Mouse (Mus musculus) left cerebral cortex, adult 18-20 months (tissue): ENCODE results near the gene Pitpnm1. TPM values are rescaled to one million over a fixed set of nuclear protein-coding genes. Genes with fewer than 3 reads are reported as not detected.

Experiments used
- DNase-seq, 2 experiments: peaks; one replicate each; pipeline ENCODE4 v3.0.0; 2021 to 2022; ENCODE audit warnings: low spot score in 2 of 2, mixed read lengths in 1 of 2
- total RNA-seq, 2 experiments: library from RNA; stranded (reverse); gene quantifications; 2 replicates each; pipeline ENCODE4 v1.2.3; 2021

Pitpnm1 gene
- total RNA-seq, 2 experiments from 2014 or later: 210 to 214 TPM

DNA sequence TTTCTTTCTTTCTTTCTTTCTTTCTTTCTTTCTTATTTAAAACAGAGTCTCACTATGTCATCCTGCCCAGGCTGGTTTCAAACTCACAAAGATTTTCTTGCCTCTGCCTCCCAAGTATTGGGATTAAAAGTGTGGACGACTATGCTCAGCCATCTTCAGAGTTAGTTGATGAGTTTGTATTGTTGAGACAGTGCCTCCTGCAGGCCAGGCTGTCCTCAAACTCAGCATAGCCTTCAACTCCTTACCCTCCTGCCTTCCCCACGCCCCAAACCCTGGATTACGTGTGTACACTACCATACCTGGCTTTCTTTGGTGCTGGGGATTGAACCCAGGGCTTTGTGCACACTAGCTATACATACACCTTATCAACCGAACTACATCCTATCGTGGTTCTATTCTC lies 36.7 kb downstream of the Pitpnm1 start:
- DNase-seq: no peak

GRCm38 (mm10) chr19:4137913-4138312 lies 38.1 kb downstream of the Pitpnm1 start:
- DNase-seq: no peak

- DNase-seq: no peak
Observed at GRCm38 (mm10) chr19:4139446-4139845, 39.6 kb downstream of the Pitpnm1 start, which contains the start of gene Gpr152. Gene Gpr152, plus strand, starts transcription at chr19:4139787.

- DNase-seq: no peak
Observed at GRCm38 (mm10) chr19:4140147-4140546, 40.3 kb downstream of the Pitpnm1 start.

DNA sequence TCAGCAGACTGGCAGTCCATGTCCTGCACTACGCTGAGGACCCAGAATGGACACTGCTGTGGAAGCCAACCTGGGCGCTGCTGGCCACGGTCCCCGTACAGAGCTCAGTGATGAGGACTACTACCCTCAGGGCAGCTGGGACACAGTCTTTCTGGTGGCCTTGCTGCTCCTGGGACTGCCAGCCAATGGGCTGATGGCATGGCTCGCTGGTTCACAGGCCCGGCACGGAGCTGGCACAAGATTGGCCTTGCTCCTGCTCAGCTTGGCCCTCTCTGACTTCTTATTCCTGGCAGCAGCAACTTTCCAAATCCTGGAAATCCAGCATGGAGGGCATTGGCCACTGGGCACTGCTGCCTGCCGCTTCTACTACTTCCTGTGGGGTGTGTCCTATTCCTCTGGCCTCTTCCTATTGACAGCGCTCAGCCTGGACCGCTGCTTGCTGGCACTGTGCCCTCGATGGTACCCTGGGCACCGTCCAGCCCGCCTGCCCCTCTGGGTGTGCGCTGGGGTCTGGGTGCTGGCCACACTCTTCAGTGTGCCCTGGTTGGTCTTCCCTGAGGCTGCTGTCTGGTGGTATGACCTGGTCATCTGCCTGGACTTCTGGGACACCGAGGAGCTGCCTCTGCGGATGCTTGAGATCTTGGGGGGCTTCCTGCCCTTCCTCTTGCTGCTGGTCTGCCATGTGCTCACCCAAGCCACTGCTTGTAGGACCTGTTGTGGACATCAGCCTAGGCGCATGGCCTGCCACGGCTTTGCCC lies 42.8 kb downstream of the Pitpnm1 start:
- DNase-seq: no peak

- DNase-seq: no peak
Observed at GRCm38 (mm10) chr19:4143759-4144268, 44.0 kb downstream of the Pitpnm1 start, which contains the start of gene Cabp4. Gene Cabp4, minus strand, starts transcription at chr19:4144033.

- DNase-seq: no peak
Observed at GRCm38 (mm10) chr19:4144550-4145498, 45.0 kb downstream of the Pitpnm1 start.

GRCm38 (mm10) chr19:4145936-4146335 lies 46.1 kb downstream of the Pitpnm1 start:
- no peak for DNase-seq

- DNase-seq: no peak
Observed at GRCm38 (mm10) chr19:4146366-4147021, 46.7 kb downstream of the Pitpnm1 start.

GRCm38 (mm10) chr19:4147022-4147405 lies 47.2 kb downstream of the Pitpnm1 start:
- DNase-seq: no peak

DNA sequence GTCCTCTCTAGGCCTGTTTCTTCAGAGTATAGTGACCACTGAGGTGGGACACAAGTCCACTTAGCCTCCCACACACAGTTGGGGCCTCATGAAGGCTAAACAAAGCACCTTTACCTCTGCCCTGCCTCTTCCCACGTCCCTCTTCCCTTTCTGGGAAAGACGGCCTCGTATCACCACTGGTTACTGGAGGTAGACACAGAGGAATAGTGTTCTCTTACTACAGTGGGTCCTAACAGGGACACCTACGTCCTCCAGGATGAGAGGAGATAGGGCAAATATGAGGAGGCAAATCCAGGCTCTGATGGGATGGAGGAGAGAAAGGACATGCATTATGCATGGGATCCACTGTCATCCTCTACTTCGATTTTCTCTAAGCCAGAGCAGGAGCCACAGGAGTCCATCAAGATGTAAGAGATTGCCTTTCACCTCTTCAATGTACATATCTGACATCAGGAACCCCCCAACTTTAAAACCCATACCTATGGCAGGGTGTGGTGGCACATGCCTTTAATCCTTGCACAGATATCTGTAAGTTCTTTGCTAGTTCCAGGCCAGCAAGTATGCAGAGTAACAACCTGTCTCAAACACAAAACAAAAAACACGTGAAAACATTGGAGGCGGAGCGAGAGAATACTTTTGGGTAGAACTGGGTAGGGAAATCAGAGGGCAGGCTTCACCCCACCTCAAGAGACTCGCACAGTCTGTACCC lies 48.1 kb downstream of the Pitpnm1 start:
- DNase-seq: no peak

DNA sequence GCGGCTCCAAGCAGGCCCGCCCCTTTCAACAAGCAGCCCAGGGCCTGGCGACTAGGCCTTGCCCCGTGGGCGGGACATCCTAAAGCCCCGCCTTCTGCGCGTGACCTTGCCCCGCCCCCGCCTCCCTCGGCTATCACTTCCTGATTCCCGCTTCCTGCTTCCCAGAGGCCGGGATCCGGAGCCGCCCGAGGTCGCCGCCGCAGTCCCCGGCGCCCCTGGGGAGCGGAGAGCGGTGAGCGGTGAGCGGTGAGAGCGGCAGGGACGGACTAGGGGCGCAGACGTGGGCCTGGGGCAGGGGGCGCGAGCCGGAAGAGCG lies 48.7 kb downstream of the Pitpnm1 start, which contains the start of gene Coro1b:
TSS of gene Coro1b (plus strand) at position 129 of the 316 bp plus-strand sequence.
- peak; percentile 92 to 95 for DNase-seq

DNA sequence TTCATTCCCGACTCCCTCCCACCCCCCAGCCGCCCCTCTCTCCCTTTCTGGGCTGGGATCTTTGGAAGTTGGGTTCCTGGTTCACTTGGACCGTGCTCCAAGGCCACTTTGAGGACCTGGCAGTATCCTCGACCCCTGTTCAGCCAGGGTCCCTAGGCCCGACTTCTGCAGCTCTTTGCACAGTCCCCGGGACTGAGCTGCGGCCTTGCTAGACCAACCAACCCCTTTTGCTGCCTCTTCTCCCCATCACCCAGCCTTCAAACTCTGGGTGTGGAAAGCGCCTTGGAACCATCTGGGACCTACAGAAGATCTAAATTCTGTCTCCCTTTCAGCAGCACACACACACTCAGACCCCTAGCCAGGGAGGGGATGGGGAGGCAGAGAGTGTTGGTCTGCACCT lies 49.0 kb downstream of the Pitpnm1 start:
- DNase-seq: no peak

DNA sequence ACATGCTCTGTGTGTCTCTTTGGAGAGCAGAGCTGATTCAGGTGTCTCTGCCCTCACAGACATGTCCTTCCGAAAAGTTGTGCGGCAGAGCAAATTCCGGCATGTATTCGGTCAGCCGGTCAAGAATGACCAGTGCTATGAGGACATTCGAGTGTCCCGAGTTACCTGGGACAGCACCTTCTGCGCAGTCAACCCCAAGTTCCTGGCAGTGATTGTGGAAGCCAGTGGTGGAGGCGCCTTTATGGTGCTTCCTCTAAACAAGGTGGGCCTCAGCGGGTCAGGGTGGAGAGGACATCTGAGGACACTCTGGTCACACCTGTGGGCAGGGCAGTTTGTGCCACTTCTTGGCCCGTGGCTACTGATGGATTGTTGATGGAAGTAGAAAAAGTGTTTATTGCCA lies 49.5 kb downstream of the Pitpnm1 start:
- DNase-seq: no peak

GRCm38 (mm10) chr19:4149764-4150461 lies 50.1 kb downstream of the Pitpnm1 start:
- no peak for DNase-seq

DNA sequence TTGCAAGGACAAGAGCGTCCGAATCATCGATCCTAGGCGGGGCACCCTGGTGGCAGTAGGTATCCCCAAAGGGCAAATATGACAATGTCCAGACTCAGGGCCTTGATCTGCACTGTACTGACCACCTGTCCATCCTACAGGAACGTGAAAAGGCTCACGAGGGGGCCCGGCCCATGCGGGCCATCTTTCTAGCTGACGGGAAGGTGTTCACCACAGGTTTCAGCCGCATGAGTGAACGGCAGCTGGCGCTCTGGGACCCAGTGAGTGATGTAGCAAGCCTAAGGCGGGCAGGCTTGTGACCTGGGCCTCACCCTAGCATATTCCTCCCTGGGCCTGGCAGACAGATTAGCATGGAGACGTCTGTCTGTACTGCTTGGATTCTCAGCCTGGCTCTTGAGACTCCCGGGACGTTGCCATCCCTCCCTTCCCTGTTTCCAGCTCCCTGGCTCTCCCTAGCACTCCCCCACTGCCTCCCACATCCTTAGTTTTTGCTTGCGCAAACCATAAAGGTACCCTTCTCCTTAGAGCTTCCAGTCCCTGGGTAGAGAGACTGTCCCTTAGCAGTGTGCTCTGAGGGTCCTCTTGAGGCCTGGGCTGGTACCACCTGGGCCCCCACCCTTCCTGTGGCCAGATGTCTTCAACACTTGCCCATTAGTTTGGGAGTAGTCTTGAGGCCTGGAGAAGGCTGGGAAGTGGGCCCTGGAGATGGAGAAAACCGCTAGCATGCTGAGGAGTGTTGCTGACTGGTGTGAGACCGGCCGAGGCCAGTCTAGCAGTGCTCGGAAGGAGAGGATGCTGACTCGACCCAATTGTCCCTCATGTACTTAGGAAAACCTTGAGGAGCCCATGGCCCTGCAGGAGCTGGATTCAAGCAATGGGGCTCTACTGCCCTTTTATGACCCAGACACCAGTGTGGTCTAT lies 51.0 kb downstream of the Pitpnm1 start:
- no peak for DNase-seq

- no peak for DNase-seq
Observed at GRCm38 (mm10) chr19:4151488-4151860, 51.7 kb downstream of the Pitpnm1 start.

DNA sequence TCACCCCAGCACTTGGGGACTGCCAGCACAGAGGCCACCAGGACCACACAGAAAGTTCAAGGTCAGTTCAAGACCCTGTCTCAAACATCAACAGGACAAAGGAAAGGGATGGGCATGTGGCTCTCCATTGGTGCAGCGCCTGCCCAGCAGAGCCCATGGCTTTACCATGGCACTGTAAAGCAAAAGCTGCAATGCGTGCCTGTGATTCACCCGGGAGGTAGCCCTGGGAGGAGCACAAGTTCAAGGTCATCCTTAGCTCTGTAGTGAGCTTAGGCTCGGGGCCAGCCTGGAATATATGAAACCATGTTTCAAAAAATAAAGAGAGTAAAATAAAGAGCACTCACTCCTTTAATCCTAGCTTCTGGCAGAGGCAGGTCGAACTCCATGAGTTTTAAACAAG lies 52.1 kb downstream of the Pitpnm1 start:
- no peak for DNase-seq
